Comparison of ENCODE assay signal across 11 mouse cellular contexts in genomic region chr4:148204061-148204872, GRCm38 (mm10). TPM values are rescaled to one million over a fixed set of nuclear protein-coding genes. Genes with fewer than 3 reads are reported as not detected.
DNase-seq lines count a peak whose midpoint lies in the region; ATAC-seq lines count a peak whose summit lies in the region.
"Had no signal": no experiment of that assay in that cellular context is flagged by ENCODE, and none has a peak within 500 bp of the region (broad histone marks: within the 10 kb centered on the region; RNA-seq: fewer than 3 reads in every experiment).

No protein-coding gene starts in this region.

- H3K36me3 ChIP-seq in heart, embryonic 13.5 days: no peaks in the 10 kb centered on the region
- H3K36me3 ChIP-seq in hindbrain, embryonic 14.5 days (replicated peaks; ENCODE audit: control insufficient read depth, insufficient read depth): no peaks in the 10 kb centered on the region
- H3K36me3 ChIP-seq in midbrain, embryonic 15.5 days (replicated peaks): no peaks in the 10 kb centered on the region

- peak overlapping the region; percentile 46 for H3K4me2 ChIP-seq in heart, embryonic 13.5 days
- no peak overlapping the region for H3K4me2 ChIP-seq in hindbrain, embryonic 14.5 days (replicated peaks)
- no peak overlapping the region for H3K4me2 ChIP-seq in midbrain, embryonic 15.5 days

- H3K27ac ChIP-seq in heart, embryonic 13.5 days (replicated peaks): no peak overlapping the region; the same call in 1 of the 2 replicates
- peak overlapping the region; percentile 47; the same call in 1 of the 2 replicates for H3K27ac ChIP-seq in hindbrain, embryonic 14.5 days
- peak overlapping the region; percentile 24; the same call in 1 of the 2 replicates for H3K27ac ChIP-seq in midbrain, embryonic 15.5 days

- no peak; the same call in 1 of the 2 replicates for ATAC-seq in heart, embryonic 13.5 days (ENCODE audit: extremely low read depth, insufficient number of reproducible peaks, low FRiP score, low TSS enrichment)
- 0 out of 2 replicates have a peak, but pooled peaks have one; percentile 24 for ATAC-seq in hindbrain, embryonic 14.5 days (ENCODE audit: low FRiP score)
- no peak; the same call in 1 of the 2 replicates for ATAC-seq in midbrain, embryonic 15.5 days (replicated peaks)

- WGBS in heart, embryonic 13.5 days: 40% methylated on average over 15 of the region's 15 CpGs
- WGBS in hindbrain, embryonic 14.5 days: 48% methylated on average over 15 of the region's 15 CpGs
- WGBS in midbrain, embryonic 15.5 days: 37% methylated on average over 15 of the region's 15 CpGs

- no peak for DNase-seq in heart, postnatal 4 days
- DNase-seq in MN1 (ENCODE audit: low spot score): peak; percentile 36
- no peak for DNase-seq in hindbrain, embryonic 14.5 days (ENCODE audit: low spot score)
- DNase-seq in cerebellum, adult 9-10 months: no peak
- DNase-seq in frontal cortex, postnatal 25 days (ENCODE audit: low spot score in 2 of 2): no peak
- no peak for DNase-seq in cerebellum, adult 8-10 months
- DNase-seq: cerebellum, adult 18-20 months; kidney, adult 2 months; lung, adult 2 months had no signal

- H3K4me3 ChIP-seq in heart, embryonic 13.5 days: no peak overlapping the region
- H3K4me3 ChIP-seq in hindbrain, embryonic 14.5 days (replicated peaks; ENCODE audit: low read length): no peak overlapping the region
- H3K4me3 ChIP-seq in midbrain, embryonic 15.5 days: no peak overlapping the region

- no peaks in the 10 kb centered on the region for H3K4me1 ChIP-seq in heart, embryonic 13.5 days
- H3K4me1 ChIP-seq in hindbrain, embryonic 14.5 days (replicated peaks; ENCODE audit: control insufficient read depth, insufficient read depth, low read length): peaks cover 10% of the 10 kb centered on the region; the same call in 1 of the 2 replicates
- H3K4me1 ChIP-seq in midbrain, embryonic 15.5 days: peaks cover 10% of the 10 kb centered on the region; the same call in 1 of the 2 replicates

- H3K9ac ChIP-seq in heart, embryonic 13.5 days: no peak overlapping the region
- H3K9ac ChIP-seq in hindbrain, embryonic 14.5 days: no peak overlapping the region
- no peak overlapping the region for H3K9ac ChIP-seq in midbrain, embryonic 15.5 days

- H3K9me3 ChIP-seq in heart, embryonic 13.5 days: no peaks in the 10 kb centered on the region
- H3K9me3 ChIP-seq in hindbrain, embryonic 14.5 days (ENCODE audit: control insufficient read depth, low read length): no peaks in the 10 kb centered on the region
- no peaks in the 10 kb centered on the region for H3K9me3 ChIP-seq in midbrain, embryonic 15.5 days

- peaks cover 13% of the 10 kb centered on the region for H3K27me3 ChIP-seq in heart, embryonic 13.5 days (replicated peaks)
- H3K27me3 ChIP-seq in hindbrain, embryonic 14.5 days (ENCODE audit: control insufficient read depth, insufficient read depth, low read length): no peaks in the 10 kb centered on the region
- no peaks in the 10 kb centered on the region; the same call in 1 of the 2 replicates for H3K27me3 ChIP-seq in midbrain, embryonic 15.5 days (replicated peaks)

RNA-seq across cellular contexts. Expression of gene Fbxo2, which starts 43.8 kb away (rescaled TPM):
- polyA plus RNA-seq in heart, embryonic 13.5 days (2015; fragmentation: Nextera tagmentation; extraction: Ambion mirVana): 1.0 and 1.6 TPM in 2 replicates
- total RNA-seq in heart, postnatal 4 days (2021): under 1 TPM in 1 of 2 experiments, not detected in 1; 0.27 TPM
- polyA plus RNA-seq in hindbrain, embryonic 14.5 days (2014; fragmentation: Nextera tagmentation; extraction: Ambion mirVana): 13.1 and 14.0 TPM in 2 replicates
- 5.9 and 6.2 TPM in 2 replicates for polyA plus RNA-seq in midbrain, embryonic 15.5 days (2015; fragmentation: Nextera tagmentation; extraction: Ambion mirVana)

RNA-seq across cellular contexts. Expression of gene Fbxo44, which starts 44.0 kb away (rescaled TPM):
- 20.9 and 26.9 TPM in 2 replicates for polyA plus RNA-seq in heart, embryonic 13.5 days (2015; fragmentation: Nextera tagmentation; extraction: Ambion mirVana)
- 10 to 100 TPM; 18.2 to 22.7 TPM for total RNA-seq in heart, postnatal 4 days (2021)
- 98.6 and 101 TPM in 2 replicates for polyA plus RNA-seq in hindbrain, embryonic 14.5 days (2014; fragmentation: Nextera tagmentation; extraction: Ambion mirVana)
- polyA plus RNA-seq in midbrain, embryonic 15.5 days (2015; fragmentation: Nextera tagmentation; extraction: Ambion mirVana): 93.3 and 97.6 TPM in 2 replicates

RNA-seq across cellular contexts. Expression of gene Fbxo6, which starts 52.3 kb away (rescaled TPM):
- polyA plus RNA-seq in heart, embryonic 13.5 days (2015; fragmentation: Nextera tagmentation; extraction: Ambion mirVana): 18.6 and 19.6 TPM in 2 replicates
- total RNA-seq in heart, postnatal 4 days (2021): 10 to 100 TPM; 24.7 to 26.3 TPM
- polyA plus RNA-seq in hindbrain, embryonic 14.5 days (2014; fragmentation: Nextera tagmentation; extraction: Ambion mirVana): 18.1 and 18.3 TPM in 2 replicates
- polyA plus RNA-seq in midbrain, embryonic 15.5 days (2015; fragmentation: Nextera tagmentation; extraction: Ambion mirVana): 21.6 and 21.7 TPM in 2 replicates
